Mouse (Mus musculus): ENCODE data around the gene Serf1. TPM values are rescaled to one million over a fixed set of nuclear protein-coding genes. Genes with fewer than 3 reads are reported as not detected.
"Not testable (repeated sequence)": the region's sequence is repeated elsewhere in the genome, so short reads cannot be mapped to it uniquely, and the experiment has no call there.

Gene Serf1
- polyA plus RNA-seq, 1 experiment from 2014 or later, result 204 TPM

DNA sequence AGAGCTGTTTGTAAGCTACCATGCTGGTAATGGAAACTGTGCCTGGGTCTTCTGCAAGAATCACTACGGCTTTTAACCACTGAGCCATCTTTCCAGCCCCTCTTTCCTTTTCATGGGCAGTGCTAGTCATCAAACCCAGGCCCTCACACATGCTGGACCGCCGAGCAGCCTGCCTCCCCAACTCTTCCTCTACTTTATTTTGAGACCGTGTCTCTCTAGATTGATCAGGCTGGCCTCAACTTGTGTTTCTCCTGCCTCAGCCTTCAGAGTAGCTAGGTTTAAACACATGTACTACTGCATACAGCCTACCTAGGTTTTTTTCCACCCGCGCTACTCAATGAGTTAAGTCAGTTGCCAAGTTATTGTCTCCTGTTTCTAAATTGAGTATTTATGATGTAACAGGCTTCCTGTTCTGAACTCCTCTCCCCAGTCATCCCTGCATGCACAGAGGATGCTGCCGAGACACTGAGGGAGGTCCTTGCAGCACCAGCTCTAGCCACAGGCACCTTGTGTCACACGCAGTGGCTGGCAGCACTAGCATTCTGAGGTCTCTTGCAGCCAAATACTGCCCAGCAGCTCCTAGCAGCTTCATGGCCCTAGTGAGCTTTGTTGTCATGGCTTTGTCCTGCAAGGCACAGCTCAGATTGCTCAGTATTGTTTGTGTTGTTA is 34.0 kb downstream of the Serf1 start:
- Histone ChIP-seq H3K27ac (no peak overlapping the region), H3K4me2 (replicated peaks) (no peak overlapping the region), H3K36me3 (peaks cover 22% of the 10 kb centered on the region), H3K27me3 (no peaks in the 10 kb centered on the region), H3K9me3 (no peaks in the 10 kb centered on the region), H3K9ac (no peak overlapping the region), H3K4me1 (no peaks in the 10 kb centered on the region), H3K4me3 (no peak overlapping the region)
- WGBS, result 78% methylated on average over 8 of the region's 8 CpGs
- ATAC-seq (ENCODE audit: low FRiP score, low read depth), result no peak

DNA sequence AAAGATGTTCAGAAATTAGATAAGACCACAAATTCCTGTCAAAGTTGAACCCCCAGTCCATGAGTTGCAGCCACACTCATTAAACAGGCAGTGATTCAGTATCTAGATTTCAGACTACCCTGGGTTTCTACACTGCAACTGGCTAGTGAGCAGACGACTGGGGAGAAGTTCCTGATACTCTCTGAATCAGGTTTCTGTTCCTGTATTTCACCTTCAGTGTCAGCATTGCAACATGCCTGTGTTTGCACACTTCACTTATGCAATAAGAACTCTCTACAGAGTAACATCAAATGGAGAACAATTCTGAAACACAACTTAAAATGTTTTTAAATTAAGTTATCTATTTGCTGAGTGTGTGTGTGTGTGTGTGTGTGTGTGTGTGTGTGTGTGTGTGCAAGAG is 44.8 kb downstream of the Serf1 start:
- no peak for ATAC-seq (ENCODE audit: low FRiP score, low read depth)

DNA sequence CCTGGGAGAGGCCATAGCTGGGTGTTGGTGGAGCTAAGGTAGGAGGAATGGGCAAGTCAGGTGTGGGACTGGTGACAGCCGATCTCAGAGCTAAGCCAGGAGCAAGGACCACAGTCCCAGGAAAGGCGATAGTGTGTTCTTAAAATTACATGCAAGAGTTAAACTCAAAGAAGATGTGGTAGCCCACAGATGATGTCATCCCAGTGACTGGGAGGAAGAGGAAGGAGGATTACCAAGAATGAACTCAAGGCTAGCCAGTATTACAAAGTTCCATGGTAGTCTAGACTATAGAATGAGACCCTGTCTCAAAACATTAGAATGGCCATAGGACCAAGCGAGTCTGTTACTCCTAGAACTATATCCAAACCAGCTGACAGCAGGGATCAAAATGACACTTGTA is 48.8 kb downstream of the Serf1 start:
- Histone ChIP-seq H3K4me1 (no peaks in the 10 kb centered on the region), H3K9ac (no peak overlapping the region), H3K27ac (no peak overlapping the region), H3K4me2 (replicated peaks) (no peak overlapping the region), H3K9me3 (no peaks in the 10 kb centered on the region), H3K4me3 (no peak overlapping the region), H3K36me3 (no peaks in the 10 kb centered on the region), H3K27me3 (no peaks in the 10 kb centered on the region)
- 89% methylated on average over 3 of the region's 3 CpGs for WGBS
- no peak for ATAC-seq (ENCODE audit: low FRiP score, low read depth)

More for the DNA sequence above, 44.8 kb downstream of the Serf1 start:
- Histone ChIP-seq H3K27ac (no peak overlapping the region), H3K4me3 (no peak overlapping the region), H3K27me3 (no peaks in the 10 kb centered on the region), H3K9ac (no peak overlapping the region), H3K36me3 (no peaks in the 10 kb centered on the region), H3K9me3 (no peaks in the 10 kb centered on the region), H3K4me2 (replicated peaks) (no peak overlapping the region), H3K4me1 (no peaks in the 10 kb centered on the region)
- WGBS, result 44% methylated on average over 1 of the region's 1 CpGs

DNA sequence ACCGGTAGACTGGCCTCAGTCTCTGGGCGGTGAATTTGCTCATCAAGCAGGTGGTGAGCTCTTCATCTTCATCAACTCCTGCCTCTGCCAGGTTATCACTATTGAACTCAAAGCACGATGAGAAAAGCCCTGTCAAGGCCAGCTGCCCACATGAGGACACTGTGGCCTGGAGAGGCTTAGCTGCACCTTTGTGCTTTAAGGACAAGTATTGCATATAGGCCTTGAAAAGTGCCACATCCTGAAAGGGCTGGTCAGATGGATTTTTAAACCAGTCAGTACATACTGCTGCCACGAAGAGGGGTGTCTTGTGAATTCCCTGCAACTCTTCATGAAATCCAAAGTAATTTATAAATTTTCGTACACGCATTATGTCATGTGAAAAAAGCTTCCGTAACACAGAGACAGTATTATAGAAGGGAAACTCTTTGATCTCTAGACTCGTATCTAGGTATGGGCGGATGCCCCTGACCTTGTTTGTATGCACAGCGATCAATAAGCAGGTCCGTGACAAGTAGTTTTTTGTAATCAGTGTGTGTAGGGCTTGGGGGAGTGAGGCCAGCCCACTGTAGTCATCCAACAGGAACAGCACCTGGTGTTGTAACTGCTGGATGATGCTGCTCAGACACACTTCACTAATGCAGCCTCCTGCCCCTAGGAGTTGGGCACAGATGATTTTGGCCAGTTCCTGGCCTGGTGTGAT is 53.5 kb downstream of the Serf1 start:
- H3K4me1 ChIP-seq; H3K4me3 ChIP-seq; ATAC-seq (ENCODE audit: low FRiP score, low read depth); H3K4me2 ChIP-seq (replicated peaks); H3K27me3 ChIP-seq; H3K9ac ChIP-seq; H3K9me3 ChIP-seq; H3K27ac ChIP-seq; H3K36me3 ChIP-seq: not testable (repeated sequence)
- WGBS, result 84% methylated on average over 11 of the region's 11 CpGs

DNA sequence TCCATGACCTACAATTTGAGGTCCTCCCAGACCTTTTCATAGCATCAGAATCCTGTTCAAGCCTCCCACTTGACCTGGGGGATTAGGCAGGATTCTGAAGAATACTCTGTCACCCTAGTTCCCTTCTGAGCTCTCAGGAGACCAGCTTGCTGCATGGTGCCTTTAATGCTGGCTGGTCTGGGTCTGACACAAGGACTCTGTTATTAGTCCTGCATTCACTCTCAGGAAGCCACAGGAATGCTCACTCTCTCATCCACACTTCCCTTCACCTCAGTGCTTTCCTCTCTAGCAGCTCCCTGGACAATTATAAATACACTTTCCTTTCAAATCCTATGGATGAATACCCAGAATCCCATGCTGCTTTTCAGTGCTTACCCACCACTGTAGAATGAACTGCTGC is 54.7 kb downstream of the Serf1 start:
- ATAC-seq (ENCODE audit: low FRiP score, low read depth); H3K27ac ChIP-seq; H3K4me1 ChIP-seq; H3K9ac ChIP-seq; H3K4me2 ChIP-seq (replicated peaks); H3K27me3 ChIP-seq; H3K9me3 ChIP-seq; H3K4me3 ChIP-seq; H3K36me3 ChIP-seq: not testable (repeated sequence)

Other genes with a start within 250 kb of the Serf1 start
- gene Cartpt, start 206.9 kb upstream of the Serf1 start, polyA plus RNA-seq (2015; fragmentation: Nextera tagmentation; extraction: Ambion mirVana), result 0.18 and 0.32 TPM in 2 replicates
- 50.2 and 52.4 TPM in 2 replicates for gene Mccc2, start 92.4 kb upstream of the Serf1 start, polyA plus RNA-seq (2015; fragmentation: Nextera tagmentation; extraction: Ambion mirVana)
- gene Bdp1, start 3.9 kb upstream of the Serf1 start, polyA plus RNA-seq (2015; fragmentation: Nextera tagmentation; extraction: Ambion mirVana), result 33.5 and 34.6 TPM in 2 replicates
- gene Smn1, start 16.8 kb downstream of the Serf1 start, polyA plus RNA-seq (2015; fragmentation: Nextera tagmentation; extraction: Ambion mirVana), result 52.5 and 53.7 TPM in 2 replicates
- gene Naip2, start 94.1 kb downstream of the Serf1 start, polyA plus RNA-seq (2015; fragmentation: Nextera tagmentation; extraction: Ambion mirVana), result 0.15 and 0.27 TPM in 2 replicates
- 0.15 and 0.18 TPM in 2 replicates for gene Naip5, start 138.3 kb downstream of the Serf1 start, polyA plus RNA-seq (2015; fragmentation: Nextera tagmentation; extraction: Ambion mirVana)
- gene Naip6, start 209.7 kb downstream of the Serf1 start, polyA plus RNA-seq (2015; fragmentation: Nextera tagmentation; extraction: Ambion mirVana), result 0.09 and 0.10 TPM in 2 replicates

All from limb, embryonic 13.5 days (tissue).